ENCODE assay signal across 9 mouse cellular contexts in genomic region chr11:116523699-116524189, GRCm38 (mm10). TPM values are rescaled to one million over a fixed set of nuclear protein-coding genes. Genes with fewer than 3 reads are reported as not detected.
A peak's percentile ranks its signal among the peaks of the same experiment; 100 is the strongest.
DNase-seq lines count a peak whose midpoint lies in the region; ATAC-seq lines count a peak whose summit lies in the region.
"Had no signal": no experiment of that assay in that cellular context is flagged by ENCODE, and none has a peak within 500 bp of the region (broad histone marks: within the 10 kb centered on the region; RNA-seq: fewer than 3 reads in every experiment).

No protein-coding gene starts in this region.

- no peak for ATAC-seq in megakaryocyte, adult 5-6 weeks (ENCODE audit: poor library complexity, severe bottlenecking)

- DNase-seq in adrenal gland, postnatal 10 days: peak; percentile 43
- no peak for DNase-seq in adrenal gland, adult 18-20 months (ENCODE audit: low spot score in 2 of 2)
- peak; percentile 60 for DNase-seq in 416B (ENCODE audit: low read depth)
- peak; percentile 67 for DNase-seq in heart, adult 8-10 months (ENCODE audit: low spot score)
- DNase-seq in kidney, postnatal 14 days: peak; percentile 64
- no peak for DNase-seq in layer of hippocampus, adult 9-11 months
- no peak for DNase-seq in T-cell, adult 2 months (ENCODE audit: low spot score)
- DNase-seq: cerebellum, adult 11 months had no signal

RNA-seq across cellular contexts. Expression of gene Sphk1, which starts 7.0 kb away (rescaled TPM):
- total RNA-seq in adrenal gland, postnatal 10 days (2021): 1 to 10 TPM; 3.0 to 5.1 TPM
- total RNA-seq in adrenal gland, adult 18-20 months (2021): 1 to 10 TPM; 1.9 to 2.5 TPM
- 1 to 10 TPM in 1 of 4 experiments, under 1 TPM in 3; 0.57 to 1.3 (median 0.98) TPM for total RNA-seq in heart, adult 8-10 months (2022)
- 0.60 and 2.2 TPM in 2 replicates for total RNA-seq in megakaryocyte, adult 5-6 weeks (2015)
- total RNA-seq in megakaryocyte, adult 5-6 weeks (2017): 1.7 and 2.1 TPM in 2 replicates

RNA-seq across cellular contexts. Expression of gene Prpsap1, which starts 29.7 kb away (rescaled TPM):
- total RNA-seq in adrenal gland, postnatal 10 days (2021): 10 to 100 TPM; 68.0 to 80.1 TPM
- total RNA-seq in adrenal gland, adult 18-20 months (2021): 100 to 1,000 TPM in 1 of 2 experiments, 10 to 100 TPM in 1; 67.7 to 102 TPM
- total RNA-seq in heart, adult 8-10 months (2022): 10 to 100 TPM; 24.5 to 29.9 (median 26.0) TPM
- total RNA-seq in megakaryocyte, adult 5-6 weeks (2015): 28.6 and 32.6 TPM in 2 replicates
- total RNA-seq in megakaryocyte, adult 5-6 weeks (2017): 19.2 and 34.6 TPM in 2 replicates

RNA-seq across cellular contexts. Expression of gene Ube2o, which starts 57.5 kb away (rescaled TPM):
- 10 to 100 TPM; 20.8 to 29.8 TPM for total RNA-seq in adrenal gland, postnatal 10 days (2021)
- total RNA-seq in adrenal gland, adult 18-20 months (2021): 10 to 100 TPM; 27.6 to 29.0 TPM
- 10 to 100 TPM; 27.4 to 33.1 (median 29.8) TPM for total RNA-seq in heart, adult 8-10 months (2022)
- 2.9 and 6.6 TPM in 2 replicates for total RNA-seq in megakaryocyte, adult 5-6 weeks (2015)
- total RNA-seq in megakaryocyte, adult 5-6 weeks (2017): 4.8 and 7.7 TPM in 2 replicates

RNA-seq across cellular contexts. Expression of gene Qrich2, which starts 57.7 kb away (rescaled TPM):
- not detected for total RNA-seq in adrenal gland, postnatal 10 days (2021)
- total RNA-seq in adrenal gland, adult 18-20 months (2021): not detected
- total RNA-seq in heart, adult 8-10 months (2022): under 1 TPM in 1 of 4 experiments, not detected in 3; 0.03 TPM
- not detected in 2 replicates for total RNA-seq in megakaryocyte, adult 5-6 weeks (2015)
- 0.18 and 0.65 TPM in 2 replicates for total RNA-seq in megakaryocyte, adult 5-6 weeks (2017)

Comparison
In these comparisons a context has a peak if more than half of its experiments do, and no peak if none do; other contexts are left out.
1. DNase-seq: peak in adrenal gland, postnatal 10 days (single experiment), 416B (single experiment), heart, adult 8-10 months (single experiment) and kidney, postnatal 14 days (single experiment); none in adrenal gland, adult 18-20 months (0 of 2), layer of hippocampus, adult 9-11 months (single experiment) and T-cell, adult 2 months (single experiment).